Mouse (Mus musculus): Measurements from ENCODE around the gene Plekhh1. TPM values are rescaled to one million over a fixed set of nuclear protein-coding genes. Genes with fewer than 3 reads are reported as not detected.

Gene Plekhh1
- 7.9 and 8.4 TPM in 2 replicates for polyA plus RNA-seq (2016; fragmentation: Nextera tagmentation; extraction: Ambion mirVana)

GRCm38 (mm10) chr12:79028911-79029861, at the start of gene Plekhh1:
TSS of gene Plekhh1 (plus strand) at chr12:79029163.
- H3K4me3 ChIP-seq, result peak within 1 kb of the TSS; percentile 96
- H3K9me3 ChIP-seq (replicated peaks), result no peaks in the 10 kb centered on the region
- WGBS, result under 1% methylated on average over 80 of the region's 80 CpGs
- H3K27ac ChIP-seq (replicated peaks), result peak within 1 kb of the TSS; percentile 96
- peaks cover 9% of the 10 kb centered on the region for H3K27me3 ChIP-seq (ENCODE audit: low read depth, poor library complexity, severe bottlenecking)
- peaks cover 21% of the 10 kb centered on the region for H3K4me1 ChIP-seq
- no peaks in the 10 kb centered on the region for H3K36me3 ChIP-seq
- peak; percentile 83 for DNase-seq (ENCODE audit: low spot score)

GRCm38 (mm10) chr12:78980683-78981091, 48.3 kb upstream of the Plekhh1 start:
- 80% methylated on average over 5 of the region's 5 CpGs for WGBS
- H3K4me3 ChIP-seq, result no peak overlapping the region
- H3K9me3 ChIP-seq (replicated peaks), result no peaks in the 10 kb centered on the region
- H3K4me1 ChIP-seq, result no peaks in the 10 kb centered on the region
- no peaks in the 10 kb centered on the region for H3K36me3 ChIP-seq
- no peaks in the 10 kb centered on the region for H3K27me3 ChIP-seq (ENCODE audit: low read depth, poor library complexity, severe bottlenecking)
- no peak overlapping the region for H3K27ac ChIP-seq (replicated peaks)
- DNase-seq (ENCODE audit: low spot score), result no peak

GRCm38 (mm10) chr12:78981131-78981530, 47.8 kb upstream of the Plekhh1 start:
- 85% methylated on average over 2 of the region's 2 CpGs for WGBS
- no peaks in the 10 kb centered on the region for H3K36me3 ChIP-seq
- no peak overlapping the region for H3K27ac ChIP-seq (replicated peaks)
- no peaks in the 10 kb centered on the region for H3K27me3 ChIP-seq (ENCODE audit: low read depth, poor library complexity, severe bottlenecking)
- H3K4me1 ChIP-seq, result no peaks in the 10 kb centered on the region
- DNase-seq (ENCODE audit: low spot score), result no peak
- no peaks in the 10 kb centered on the region for H3K9me3 ChIP-seq (replicated peaks)
- no peak overlapping the region for H3K4me3 ChIP-seq

GRCm38 (mm10) chr12:78981938-78982825, 46.8 kb upstream of the Plekhh1 start:
- Histone ChIP-seq H3K4me1 (no peaks in the 10 kb centered on the region), H3K27me3 (ENCODE audit: low read depth, poor library complexity, severe bottlenecking) (no peaks in the 10 kb centered on the region), H3K9me3 (replicated peaks) (no peaks in the 10 kb centered on the region), H3K36me3 (no peaks in the 10 kb centered on the region), H3K27ac (replicated peaks) (no peak overlapping the region), H3K4me3 (no peak overlapping the region)
- DNase-seq (ENCODE audit: low spot score), result no peak
- WGBS, result 77% methylated on average over 9 of the region's 9 CpGs

GRCm38 (mm10) chr12:78983296-78984034, 45.5 kb upstream of the Plekhh1 start:
- Histone ChIP-seq H3K4me3 (no peak overlapping the region), H3K27me3 (ENCODE audit: low read depth, poor library complexity, severe bottlenecking) (no peaks in the 10 kb centered on the region), H3K27ac (replicated peaks) (no peak overlapping the region), H3K36me3 (no peaks in the 10 kb centered on the region), H3K4me1 (no peaks in the 10 kb centered on the region), H3K9me3 (replicated peaks) (no peaks in the 10 kb centered on the region)
- DNase-seq (ENCODE audit: low spot score), result no peak
- WGBS, result 82% methylated on average over 9 of the region's 9 CpGs

GRCm38 (mm10) chr12:78984035-78984432, 44.9 kb upstream of the Plekhh1 start:
- Histone ChIP-seq H3K27me3 (ENCODE audit: low read depth, poor library complexity, severe bottlenecking) (no peaks in the 10 kb centered on the region), H3K4me1 (no peaks in the 10 kb centered on the region), H3K4me3 (no peak overlapping the region), H3K27ac (replicated peaks) (no peak overlapping the region), H3K9me3 (replicated peaks) (no peaks in the 10 kb centered on the region), H3K36me3 (no peaks in the 10 kb centered on the region)
- WGBS, result 75% methylated on average over 3 of the region's 3 CpGs
- no peak for DNase-seq (ENCODE audit: low spot score)

- H3K36me3 ChIP-seq, result no peaks in the 10 kb centered on the region
- H3K27ac ChIP-seq (replicated peaks), result no peak overlapping the region
- DNase-seq (ENCODE audit: low spot score), result no peak
- H3K4me3 ChIP-seq, result no peak overlapping the region
- no peaks in the 10 kb centered on the region for H3K9me3 ChIP-seq (replicated peaks)
- H3K27me3 ChIP-seq (ENCODE audit: low read depth, poor library complexity, severe bottlenecking), result no peaks in the 10 kb centered on the region
- H3K4me1 ChIP-seq, result no peaks in the 10 kb centered on the region
- WGBS, result 67% methylated on average over 9 of the region's 9 CpGs
Measured at GRCm38 (mm10) chr12:78987581-78988081, 41.3 kb upstream of the Plekhh1 start.

- Histone ChIP-seq H3K4me1 (peaks cover 12% of the 10 kb centered on the region), H3K9me3 (replicated peaks) (no peaks in the 10 kb centered on the region), H3K4me3 (no peak overlapping the region), H3K27ac (replicated peaks) (no peak overlapping the region), H3K27me3 (ENCODE audit: low read depth, poor library complexity, severe bottlenecking) (no peaks in the 10 kb centered on the region; the same call in 1 of the 2 replicates), H3K36me3 (no peaks in the 10 kb centered on the region)
- WGBS, result 83% methylated on average over 4 of the region's 4 CpGs
- DNase-seq (ENCODE audit: low spot score), result no peak
Measured at GRCm38 (mm10) chr12:78996271-78996670, 32.7 kb upstream of the Plekhh1 start.

GRCm38 (mm10) chr12:78996711-78997110, 32.3 kb upstream of the Plekhh1 start:
- Histone ChIP-seq H3K36me3 (no peaks in the 10 kb centered on the region), H3K9me3 (replicated peaks) (no peaks in the 10 kb centered on the region), H3K27ac (replicated peaks) (no peak overlapping the region), H3K4me3 (no peak overlapping the region), H3K4me1 (peaks cover 12% of the 10 kb centered on the region), H3K27me3 (ENCODE audit: low read depth, poor library complexity, severe bottlenecking) (no peaks in the 10 kb centered on the region; the same call in 1 of the 2 replicates)
- 13% methylated on average over 6 of the region's 7 CpGs for WGBS
- DNase-seq (ENCODE audit: low spot score), result no peak

- 96% methylated on average over 5 of the region's 5 CpGs for WGBS
- H3K36me3 ChIP-seq, result no peaks in the 10 kb centered on the region
- peaks cover 18% of the 10 kb centered on the region for H3K4me1 ChIP-seq
- H3K4me3 ChIP-seq, result no peak overlapping the region
- H3K9me3 ChIP-seq (replicated peaks), result no peaks in the 10 kb centered on the region
- DNase-seq (ENCODE audit: low spot score), result no peak
- no peak overlapping the region for H3K27ac ChIP-seq (replicated peaks)
- H3K27me3 ChIP-seq (ENCODE audit: low read depth, poor library complexity, severe bottlenecking), result peaks cover 28% of the 10 kb centered on the region
Measured at GRCm38 (mm10) chr12:79002406-79002805, 26.6 kb upstream of the Plekhh1 start.

- 90% methylated on average over 3 of the region's 3 CpGs for WGBS
- no peaks in the 10 kb centered on the region for H3K36me3 ChIP-seq
- DNase-seq (ENCODE audit: low spot score), result no peak
- peaks cover 17% of the 10 kb centered on the region for H3K4me1 ChIP-seq
- no peaks in the 10 kb centered on the region for H3K9me3 ChIP-seq (replicated peaks)
- H3K27ac ChIP-seq (replicated peaks), result no peak overlapping the region
- no peak overlapping the region for H3K4me3 ChIP-seq
- H3K27me3 ChIP-seq (ENCODE audit: low read depth, poor library complexity, severe bottlenecking), result peaks cover 33% of the 10 kb centered on the region
Measured at GRCm38 (mm10) chr12:79002978-79003377, 26.0 kb upstream of the Plekhh1 start.

- Histone ChIP-seq H3K27me3 (ENCODE audit: low read depth, poor library complexity, severe bottlenecking) (peaks cover 44% of the 10 kb centered on the region), H3K4me1 (peaks cover 19% of the 10 kb centered on the region), H3K4me3 (no peak overlapping the region), H3K9me3 (replicated peaks) (no peaks in the 10 kb centered on the region), H3K27ac (replicated peaks) (no peak overlapping the region), H3K36me3 (no peaks in the 10 kb centered on the region)
- WGBS, result 91% methylated on average over 5 of the region's 5 CpGs
- DNase-seq (ENCODE audit: low spot score), result no peak
Measured at GRCm38 (mm10) chr12:79005456-79005855, 23.5 kb upstream of the Plekhh1 start.

Data from midbrain, embryonic 10.5 days (tissue).